Mouse (Mus musculus): Measurements from ENCODE around the gene Zbtb16.

The Zbtb16 gene

DNA sequence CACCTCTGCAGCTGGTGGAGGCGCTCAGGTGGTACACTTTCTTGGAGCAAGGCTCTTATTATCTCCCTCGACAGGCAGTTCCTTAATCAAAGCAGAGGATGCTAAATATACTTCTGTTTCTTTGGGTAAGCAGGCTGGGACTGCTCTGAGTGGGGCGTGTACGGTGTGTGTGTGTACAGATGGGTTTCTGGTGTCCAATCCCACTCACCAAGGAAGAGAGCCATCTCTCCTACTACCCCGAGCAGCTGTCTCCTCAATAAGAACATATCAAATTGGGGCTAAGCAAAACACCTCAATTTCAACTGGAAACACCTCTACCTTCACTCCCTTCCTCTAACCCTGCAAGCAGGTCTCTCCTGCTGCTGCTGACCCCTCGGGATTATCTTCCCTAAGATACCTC, 162.8 kb downstream of the Zbtb16 start:
- no peak for DNase-seq (ENCODE audit: low spot score in 2 of 2)

DNA sequence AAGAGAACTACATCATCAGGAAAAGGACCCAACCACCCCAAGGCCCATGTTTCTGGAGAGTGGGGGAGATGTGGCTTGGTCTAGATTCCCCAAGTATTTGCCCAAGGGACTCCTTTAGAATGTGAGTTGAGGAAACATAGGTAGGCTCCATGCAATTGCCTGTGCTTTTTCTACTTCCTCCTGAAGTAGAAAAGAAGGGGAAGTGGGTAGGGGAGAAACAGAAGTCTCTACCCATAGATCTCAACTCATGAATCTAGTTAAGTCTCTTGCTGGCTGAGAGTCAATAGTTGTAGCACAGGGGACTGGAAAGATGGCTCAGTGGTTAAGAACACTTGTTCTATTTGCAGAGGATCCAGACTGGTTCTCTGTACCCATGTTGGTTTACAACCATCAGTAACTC, 164.2 kb downstream of the Zbtb16 start:
- DNase-seq (ENCODE audit: low spot score in 2 of 2): no peak

DNA sequence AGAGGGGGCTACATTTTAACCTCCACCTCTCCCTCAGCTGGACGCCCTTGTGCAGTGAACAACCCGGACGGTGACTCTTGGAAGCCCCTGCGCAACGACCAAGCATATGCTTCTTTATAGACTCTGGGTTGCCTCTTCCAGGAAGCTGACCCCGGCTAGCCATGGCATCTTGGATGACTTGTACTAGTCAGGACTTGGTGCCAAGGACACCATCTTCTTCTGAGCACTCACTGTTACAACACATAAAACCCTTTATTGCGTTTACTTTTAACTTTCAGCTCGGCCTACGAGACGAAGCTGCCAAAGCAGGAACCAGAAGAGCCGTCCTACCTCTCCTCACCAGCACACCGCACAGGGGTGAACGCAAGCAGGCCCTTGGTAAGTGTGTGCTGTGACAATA, 165.9 kb downstream of the Zbtb16 start:
- no peak for DNase-seq (ENCODE audit: low spot score in 2 of 2)

DNA sequence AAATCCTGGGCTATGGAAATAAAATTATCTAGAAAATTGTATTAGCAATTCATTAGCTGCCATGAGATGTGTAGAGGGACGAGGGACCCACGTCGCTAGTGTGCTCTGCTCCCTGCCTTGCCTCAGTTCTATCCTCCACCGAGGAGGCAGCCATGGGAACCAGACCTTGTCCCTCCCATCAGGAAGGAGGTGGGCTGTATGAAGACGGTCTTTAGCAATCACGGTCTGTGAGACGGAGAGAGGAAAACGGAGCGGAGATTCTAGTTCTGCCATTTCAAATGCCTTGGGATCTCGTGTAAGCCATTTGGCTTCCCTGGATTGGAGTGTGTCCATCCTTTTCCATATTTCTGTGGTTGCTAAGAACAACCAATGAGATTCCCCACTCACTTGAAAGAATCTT, 166.3 kb downstream of the Zbtb16 start:
- no peak for DNase-seq (ENCODE audit: low spot score in 2 of 2)

DNA sequence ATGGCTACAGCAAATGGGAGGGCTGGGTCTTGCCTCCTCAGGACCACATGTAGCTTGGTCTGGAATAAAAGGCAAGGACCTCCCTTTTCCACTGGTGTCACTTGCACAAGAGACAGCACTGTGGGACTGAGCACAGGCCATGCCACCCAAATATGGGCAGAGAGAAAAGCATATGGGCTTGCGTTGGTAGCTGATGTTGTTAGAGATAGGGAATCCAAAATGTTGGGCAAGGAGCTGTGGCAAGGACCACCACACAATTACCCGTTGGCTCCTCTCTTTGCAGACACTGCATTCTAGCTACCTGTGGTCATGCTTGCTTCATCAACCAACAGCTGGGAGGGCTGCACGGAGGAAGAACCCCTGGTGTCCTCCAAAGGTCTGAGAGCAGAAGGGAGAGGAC, 169.3 kb downstream of the Zbtb16 start:
- DNase-seq (ENCODE audit: low spot score in 2 of 2): no peak

DNA sequence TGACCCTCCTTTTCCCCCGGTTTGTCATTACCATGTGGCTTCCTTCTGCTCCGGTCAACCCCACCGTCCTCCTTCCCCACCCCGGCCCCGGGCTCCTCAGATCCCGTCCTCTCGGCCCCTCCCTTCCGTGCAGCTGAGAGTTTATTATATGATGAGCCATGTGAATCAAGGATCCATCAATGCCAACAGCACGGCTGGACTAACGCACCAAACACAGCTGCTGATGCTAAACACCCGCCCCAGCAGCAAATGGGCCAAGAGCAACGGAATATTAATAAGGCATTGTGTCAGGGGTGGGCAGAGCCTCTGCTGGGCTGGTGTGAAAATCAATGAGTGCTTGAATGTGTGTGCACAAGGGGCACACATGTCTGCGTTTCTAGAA, 173.0 kb downstream of the Zbtb16 start:
- DNase-seq (ENCODE audit: low spot score in 2 of 2): no peak

DNA sequence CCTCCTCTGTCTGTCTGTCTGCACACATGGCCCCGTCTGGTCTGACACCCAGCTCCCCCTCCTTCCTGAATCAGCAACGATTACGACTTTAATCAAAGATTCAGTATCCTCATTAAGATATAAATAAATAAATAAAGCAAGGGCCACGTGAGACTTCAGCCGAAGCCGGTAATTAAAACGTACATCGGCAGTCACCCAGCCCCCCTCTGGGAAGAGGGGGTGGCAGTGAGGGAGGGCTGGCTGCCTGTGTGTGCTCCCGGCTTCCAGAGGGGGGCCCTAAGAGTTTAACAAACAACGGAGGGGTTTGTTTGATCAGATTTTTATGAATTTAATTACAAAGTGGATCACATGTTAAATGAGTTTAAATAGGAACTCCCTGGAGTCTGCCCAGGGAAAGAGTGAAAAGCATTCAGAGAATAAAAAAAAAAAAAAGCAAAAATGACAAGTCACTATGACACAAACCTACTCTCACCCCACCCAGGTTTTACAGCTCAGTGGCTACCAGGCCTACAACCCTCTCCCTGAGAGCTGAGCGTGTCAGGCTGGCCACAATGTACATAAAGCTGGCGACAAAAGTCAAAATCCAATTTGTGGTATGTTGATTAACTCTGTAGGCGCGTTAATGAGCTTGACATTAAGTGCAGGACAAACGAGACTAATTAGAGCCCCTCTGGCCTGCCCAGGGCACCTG, 173.5 kb downstream of the Zbtb16 start:
- DNase-seq (ENCODE audit: low spot score in 2 of 2): no peak

DNA sequence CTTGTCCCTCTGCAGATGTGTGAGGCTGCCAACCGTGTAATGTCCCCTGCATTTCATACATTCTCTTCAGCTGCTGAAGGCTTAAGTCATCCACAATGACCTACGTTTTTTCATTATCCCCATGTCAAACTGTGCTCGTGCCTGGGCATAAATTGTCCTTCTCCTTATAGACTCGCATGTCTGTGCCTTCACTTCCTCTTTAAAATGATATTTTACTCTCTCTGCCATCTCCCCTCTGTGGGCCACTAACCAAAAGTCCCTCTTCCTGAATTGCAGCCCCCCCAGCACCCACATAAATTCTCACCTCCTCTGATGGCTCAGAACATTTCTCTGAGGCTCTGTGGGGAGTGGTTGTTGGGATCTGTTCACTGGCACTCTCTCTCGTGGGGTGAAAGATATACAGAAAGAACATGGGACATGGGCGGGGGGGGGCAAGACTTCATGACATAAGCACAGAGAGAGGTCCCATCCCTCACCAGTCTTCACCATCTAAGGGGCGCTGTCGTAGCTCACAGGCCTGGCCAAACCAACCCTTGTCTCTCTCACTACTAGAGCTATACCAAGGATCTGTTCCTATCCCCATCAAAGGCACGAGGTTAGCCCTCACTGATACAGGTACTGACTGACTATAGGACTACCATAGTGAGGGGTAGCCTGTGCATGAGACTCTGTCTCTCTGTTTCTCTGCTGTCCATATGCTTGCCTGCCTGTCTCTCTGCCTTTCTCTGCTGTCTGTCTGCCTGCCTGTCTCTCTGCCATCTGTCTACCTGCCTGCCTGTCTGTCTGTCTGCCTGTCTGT, 174.6 kb downstream of the Zbtb16 start:
- DNase-seq (ENCODE audit: low spot score in 2 of 2): no peak

DNA sequence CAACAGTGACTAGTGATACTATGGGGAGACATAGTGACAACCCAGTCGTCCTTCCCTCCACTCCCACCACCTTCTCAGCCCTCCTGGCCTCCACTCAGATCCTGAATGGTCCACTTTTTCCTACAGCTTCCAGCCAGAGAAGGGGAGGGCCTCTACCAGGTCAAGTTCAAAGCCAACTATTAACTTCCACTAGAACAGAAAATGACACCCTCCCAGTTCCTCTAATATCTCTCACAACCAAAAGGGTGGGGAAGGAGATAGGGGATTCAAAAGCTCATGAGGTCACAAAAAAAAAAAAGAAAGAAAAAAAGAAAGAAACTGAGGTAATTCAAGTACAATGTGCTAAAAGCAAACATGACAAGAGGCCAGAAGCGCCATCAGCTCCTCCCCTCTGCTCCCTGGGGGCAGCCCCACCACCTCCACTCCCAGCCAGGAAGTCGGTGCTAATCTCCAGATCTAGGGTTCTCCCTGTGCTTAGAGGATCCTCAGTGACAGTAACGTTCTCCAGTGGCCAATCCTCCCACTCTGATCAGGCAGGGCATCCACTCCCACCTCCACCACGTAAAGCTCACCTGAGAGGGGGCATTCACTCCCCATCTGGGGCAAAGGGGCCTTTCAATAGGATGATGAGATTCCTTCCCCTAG, 180.4 kb downstream of the Zbtb16 start:
- DNase-seq (ENCODE audit: low spot score in 2 of 2): no peak

DNA sequence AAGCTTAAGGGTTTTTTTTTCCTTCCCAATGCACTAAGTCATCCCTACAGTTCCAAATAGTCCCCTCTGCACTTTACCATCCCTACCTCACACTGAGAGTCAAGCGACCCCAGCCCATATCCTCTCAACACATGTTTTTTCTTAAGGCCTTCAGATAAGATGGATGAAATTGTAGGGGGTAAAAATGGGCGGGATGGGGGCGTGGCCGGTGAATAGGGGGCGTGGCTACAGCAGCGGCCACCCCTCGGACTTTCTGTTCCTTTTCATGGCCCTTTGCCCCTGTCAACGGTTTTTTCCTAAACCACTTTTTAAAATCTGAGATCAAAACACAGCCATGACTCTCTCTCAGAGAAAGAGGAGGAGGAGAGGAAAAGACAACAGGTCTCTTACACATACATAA, 181.3 kb downstream of the Zbtb16 start:
- no peak for DNase-seq (ENCODE audit: low spot score in 2 of 2)

DNA sequence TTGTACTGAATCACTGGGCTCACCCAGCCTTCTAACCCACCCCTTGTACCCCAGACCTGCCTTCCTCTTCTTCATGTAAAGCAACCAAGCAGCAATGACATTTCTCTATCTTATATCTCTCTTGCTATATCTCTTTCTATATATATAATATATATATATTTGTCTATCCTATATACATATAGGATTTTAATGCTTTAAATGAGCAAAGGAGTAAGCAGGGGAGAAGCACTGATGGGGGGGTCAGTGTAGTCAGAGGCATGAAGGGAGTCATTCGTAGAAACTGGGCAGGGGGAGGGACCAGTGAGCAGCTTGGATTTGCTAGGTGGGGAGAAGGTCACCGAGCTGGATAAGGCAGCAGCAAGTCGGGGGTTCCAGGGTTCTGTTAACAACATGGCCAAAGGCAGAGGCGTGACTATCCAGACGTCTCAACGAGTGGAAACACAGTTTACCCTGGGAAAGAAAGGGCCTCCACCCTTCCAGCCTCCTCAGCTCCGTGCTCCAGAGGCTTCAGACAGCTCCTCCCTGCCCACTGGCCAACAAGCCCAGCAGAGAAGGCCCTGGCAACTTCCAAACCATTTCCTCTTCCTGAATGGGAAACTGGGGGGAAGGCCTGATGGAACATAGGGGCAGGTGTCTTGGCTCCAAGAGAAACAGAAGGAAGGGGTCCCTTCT, 182.5 kb downstream of the Zbtb16 start:
- no peak for DNase-seq (ENCODE audit: low spot score in 2 of 2)

DNA sequence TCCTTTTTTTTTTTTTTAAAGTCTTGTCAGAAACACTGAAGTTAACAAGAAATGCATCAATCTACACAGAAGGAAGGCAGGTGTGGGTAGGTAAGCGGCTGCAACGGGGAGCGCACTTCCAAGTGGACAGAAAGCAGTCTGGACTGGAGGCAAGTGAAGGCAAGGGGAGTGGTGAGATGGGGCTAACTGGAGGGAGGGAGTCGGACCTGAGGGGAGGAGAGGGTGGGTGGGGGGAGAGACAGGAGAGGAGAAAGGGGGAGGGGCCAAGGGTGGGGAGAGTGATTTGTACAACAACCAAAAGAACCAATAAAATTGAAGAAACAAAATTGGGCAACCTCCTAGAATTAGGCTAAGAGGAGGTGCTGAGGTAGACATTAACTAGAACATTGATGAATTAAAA, 184.0 kb downstream of the Zbtb16 start:
- no peak for DNase-seq (ENCODE audit: low spot score in 2 of 2)

DNA sequence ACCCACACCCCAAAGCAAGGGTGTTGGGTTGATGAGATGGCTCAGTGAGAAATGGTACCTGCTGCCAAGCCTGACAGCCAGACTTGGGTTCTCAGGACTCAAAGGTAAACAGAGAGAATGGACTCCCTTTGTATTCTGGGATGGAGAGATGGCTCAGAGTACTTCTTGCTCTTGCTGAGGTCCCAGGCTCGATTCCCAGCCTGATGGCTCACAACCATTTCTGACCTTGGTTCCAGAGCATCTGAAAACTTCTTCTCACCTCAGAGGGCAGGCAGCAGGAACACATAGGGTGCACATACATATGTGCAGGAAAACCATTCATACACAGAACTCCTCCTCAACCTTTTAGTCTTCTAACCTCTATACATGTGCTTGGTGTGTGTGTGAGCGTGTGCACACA, 185.2 kb downstream of the Zbtb16 start:
- no peak for DNase-seq (ENCODE audit: low spot score in 2 of 2)

DNA sequence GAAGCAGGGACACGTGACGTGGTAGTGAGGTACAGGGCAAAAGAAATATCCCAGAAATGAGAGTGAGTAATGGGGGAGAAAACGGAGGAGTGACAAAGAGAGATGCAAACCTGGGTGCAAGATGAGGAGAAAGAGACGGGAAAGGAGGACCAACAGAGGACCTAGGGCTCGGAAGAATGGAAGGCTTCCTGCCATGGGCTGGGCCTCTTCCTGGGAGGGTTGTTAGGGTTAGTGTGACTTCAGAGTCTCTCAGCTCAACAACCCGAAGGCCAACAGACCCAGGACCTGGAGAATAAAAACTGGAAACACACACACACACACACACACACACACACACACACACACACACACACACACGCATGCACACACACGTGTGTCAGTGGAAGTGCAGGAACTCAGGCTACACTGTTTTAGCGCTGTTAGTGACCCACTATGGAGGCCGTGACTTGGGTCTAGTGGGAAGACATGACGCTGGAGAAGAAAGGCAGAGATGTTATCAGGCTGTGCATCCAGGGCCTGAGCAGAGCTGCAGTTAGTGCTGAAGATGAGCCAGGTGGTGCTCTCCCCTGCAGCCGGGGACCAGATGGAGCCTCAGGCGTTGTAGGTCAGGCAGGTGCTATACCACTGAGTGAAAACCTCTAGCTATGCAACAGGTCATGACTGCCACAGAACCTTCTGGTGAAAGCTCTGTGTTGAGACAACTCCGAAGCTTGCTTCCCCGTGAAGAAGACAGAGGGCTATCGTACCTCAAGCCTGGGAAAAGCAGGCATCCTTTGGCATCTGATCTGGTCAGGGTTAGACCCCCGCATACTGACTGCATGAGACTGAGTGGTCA, 186.0 kb downstream of the Zbtb16 start:
- DNase-seq (ENCODE audit: low spot score in 2 of 2): no peak

DNA sequence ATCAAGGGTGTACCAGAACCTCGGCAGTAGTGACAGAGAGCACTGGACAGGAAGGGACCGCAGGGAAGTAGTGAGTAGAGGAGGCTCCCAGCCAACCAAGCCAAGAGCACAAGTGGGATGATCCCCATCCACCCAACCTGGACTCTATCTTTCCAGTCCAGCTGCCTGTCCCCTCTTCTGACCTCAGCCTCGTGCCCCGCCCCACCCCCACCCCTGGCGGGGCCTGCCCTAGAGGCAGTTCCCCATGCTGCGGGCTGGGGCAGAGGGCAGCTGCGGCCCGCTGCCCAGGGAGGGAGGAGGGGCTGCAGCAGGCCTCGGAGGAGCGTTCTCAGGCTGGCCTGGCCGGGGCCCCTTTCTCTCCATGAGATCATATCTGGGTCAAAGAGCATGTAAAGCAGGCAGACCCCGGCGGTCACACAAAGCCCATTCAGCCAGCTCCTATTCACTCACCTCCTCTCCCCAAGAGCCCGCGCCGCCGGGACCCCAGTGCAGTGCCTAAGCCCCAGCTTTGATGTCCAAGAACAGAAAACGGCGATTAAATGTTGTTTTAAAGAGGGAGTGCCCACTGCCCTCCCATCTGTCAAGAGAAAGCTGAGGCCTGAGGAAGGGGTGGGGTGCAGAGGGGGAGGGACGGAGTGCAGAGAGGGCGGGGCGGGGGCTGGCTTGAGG, 186.8 kb downstream of the Zbtb16 start:
- peak; percentile 72 to 79 for DNase-seq (ENCODE audit: low spot score in 2 of 2)

DNA sequence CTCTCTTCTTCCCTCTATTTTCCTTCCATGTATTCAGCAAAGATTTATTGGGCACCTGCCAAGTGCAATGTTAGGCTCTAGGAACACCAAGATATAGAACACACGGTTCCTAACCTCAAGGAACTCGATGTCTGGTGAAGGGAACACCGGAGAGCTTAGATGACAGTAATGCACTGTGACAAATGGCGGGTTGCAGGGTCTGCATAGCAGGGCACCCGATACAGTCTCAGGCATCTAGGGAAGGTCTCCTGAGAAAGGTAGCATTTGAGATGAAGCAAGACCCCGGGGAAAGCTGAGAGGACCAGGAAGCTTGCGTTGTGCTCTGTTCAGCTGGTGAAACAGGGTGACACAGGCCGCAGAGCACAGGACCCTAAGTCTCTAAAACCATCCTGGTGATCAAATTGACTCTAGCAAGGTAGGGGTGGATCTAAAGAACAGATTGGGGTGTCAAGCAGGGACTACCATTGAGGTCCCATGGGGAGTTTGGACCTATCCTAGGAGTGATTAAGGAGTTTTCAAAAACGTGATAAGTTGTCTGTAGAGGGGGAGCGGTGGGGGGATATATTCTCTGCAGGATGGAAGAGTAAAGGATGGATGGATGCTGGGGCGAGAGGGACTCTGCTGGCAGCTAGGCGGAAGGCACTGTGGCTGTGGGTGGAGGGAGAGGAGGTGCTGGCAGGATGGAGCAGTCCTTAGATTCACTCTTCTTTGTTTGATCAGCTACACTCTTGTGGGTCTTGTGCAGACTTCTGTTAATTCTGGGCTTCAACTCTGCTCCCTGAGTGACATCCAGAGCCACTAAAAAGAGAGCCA, 187.5 kb downstream of the Zbtb16 start:
- DNase-seq (ENCODE audit: low spot score in 2 of 2): no peak

DNA sequence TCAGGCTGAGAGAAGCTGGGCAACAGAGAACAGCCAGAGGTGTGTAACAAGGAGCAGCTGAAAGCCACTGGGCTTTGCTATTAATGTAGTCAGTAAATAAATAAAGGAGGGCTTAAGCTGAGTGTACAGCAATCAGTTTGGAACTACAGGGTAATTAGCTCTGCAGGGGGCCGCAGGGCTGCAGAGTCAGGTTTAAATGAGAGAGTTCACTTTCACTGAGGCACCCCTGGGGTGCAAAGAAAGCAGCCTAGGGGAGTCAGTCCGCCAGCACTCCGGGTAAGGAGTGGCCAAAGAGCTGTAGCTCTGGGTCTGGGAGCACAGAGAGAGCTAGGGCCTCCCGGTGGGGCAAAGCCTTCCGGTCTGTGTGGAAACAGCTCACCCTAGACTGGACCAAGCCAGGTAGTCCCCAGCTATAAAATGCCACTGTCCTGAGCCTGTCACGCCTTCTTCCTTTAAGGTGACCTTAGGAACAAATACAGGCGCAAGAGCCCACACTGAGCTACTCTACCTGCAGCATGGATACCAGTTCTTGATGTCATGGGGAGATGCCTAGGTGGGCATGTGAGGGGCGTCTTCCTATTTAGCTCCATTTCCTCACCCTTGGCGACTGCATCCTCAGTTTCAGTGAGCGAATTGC, 188.3 kb downstream of the Zbtb16 start:
- DNase-seq (ENCODE audit: low spot score in 2 of 2): no peak

DNA sequence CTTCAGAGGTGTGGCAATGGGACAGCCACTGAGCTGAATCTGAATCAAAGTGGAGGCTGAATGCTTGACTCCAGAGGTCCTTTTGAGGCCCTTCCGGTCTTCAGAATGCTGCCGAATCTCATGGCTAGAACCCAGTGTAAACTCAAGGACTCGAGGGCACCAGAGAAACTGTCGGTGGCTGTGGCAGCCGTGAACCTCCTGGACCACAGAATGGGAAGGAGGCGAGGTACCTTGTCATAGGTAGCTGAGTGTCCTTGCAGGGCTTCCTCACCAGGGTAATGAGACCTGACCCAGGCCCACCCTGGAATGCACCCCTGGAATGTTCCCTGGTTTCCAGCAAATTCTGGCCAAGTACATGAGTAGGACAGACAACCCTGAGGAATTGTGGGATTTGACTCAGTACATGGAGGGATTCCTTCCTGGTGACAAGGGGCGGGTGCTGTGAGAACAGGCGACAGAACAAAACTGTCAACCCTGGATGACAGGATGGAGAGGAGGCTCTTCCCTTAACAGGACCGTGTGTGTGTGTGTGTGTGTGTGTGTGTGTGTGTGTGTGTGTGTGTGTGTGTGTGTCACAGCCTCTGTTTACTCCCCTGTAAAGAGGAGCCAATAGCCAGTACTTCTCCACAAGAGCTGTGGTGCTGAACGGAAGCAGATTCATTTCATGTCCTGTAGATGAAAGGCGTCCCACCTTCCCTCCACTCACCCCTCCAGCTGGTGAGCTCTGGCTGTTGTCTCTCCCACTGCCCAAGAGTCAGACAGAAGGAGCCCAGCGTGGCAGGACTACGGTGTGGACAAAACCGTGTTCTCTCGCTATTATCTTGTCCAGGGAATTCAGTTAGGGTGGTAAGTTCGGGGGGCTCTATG, 189.0 kb downstream of the Zbtb16 start:
- peak; percentile 33 to 50 for DNase-seq (ENCODE audit: low spot score in 2 of 2)

DNA sequence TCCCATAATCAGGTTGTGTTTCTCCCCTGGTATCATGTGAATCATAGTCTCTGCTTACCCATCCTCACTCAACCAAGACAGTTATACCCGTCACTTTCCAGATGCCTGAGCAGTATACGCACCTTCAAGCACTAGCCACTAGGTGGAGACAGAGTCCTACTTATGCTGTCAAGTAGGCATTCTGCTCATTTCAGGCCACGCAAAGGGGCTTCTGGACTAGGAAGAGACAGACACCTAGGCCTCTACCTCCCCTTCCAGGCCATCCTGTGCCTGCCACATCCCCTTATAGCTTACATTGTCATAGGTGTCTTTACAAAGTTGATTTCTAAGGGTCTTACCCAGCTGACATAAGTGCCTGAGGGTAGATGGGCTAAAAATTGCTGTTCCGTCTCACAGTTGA, 189.8 kb downstream of the Zbtb16 start:
- peak; percentile 68 to 81 for DNase-seq (ENCODE audit: low spot score in 2 of 2)

All from heart, adult 9 months (tissue).